Mouse (Mus musculus) G1E (cell line): Measurements from ENCODE around the gene Zfp346. TPM values are rescaled to one million over a fixed set of nuclear protein-coding genes. Genes with fewer than 3 reads are reported as not detected.
A peak's percentile ranks its signal among the peaks of the same experiment; 100 is the strongest.

Experiments
- ATAC-seq: 2 replicates; pipeline ENCODE4 v1.8.0; 2016; ENCODE audit warnings: mild to moderate bottlenecking; ENCODE audit not compliant: insufficient number of reproducible peaks, poor library complexity, low FRiP score, severe bottlenecking; ENCODE audit errors: extremely low read depth
- DNase-seq: peaks from one replicate; pipeline ENCODE4 v3.0.0; 2012; ENCODE audit warnings: low spot score
- H3K27me3 ChIP-seq: 2 replicates; pipeline ENCODE4 v1.6.1; 2012; ENCODE audit warnings: mild to moderate bottlenecking, low read length, inconsistent platforms; ENCODE audit not compliant: insufficient read depth
- H3K36me3 ChIP-seq: replicated peaks from 2 replicates; pipeline ENCODE3; 2012; ENCODE audit warnings: mild to moderate bottlenecking, inconsistent platforms
- H3K4me1 ChIP-seq: 2 replicates; pipeline ENCODE4 v1.6.1; 2012; ENCODE audit warnings: low read depth, low read length, inconsistent platforms, mixed read lengths; ENCODE audit not compliant: insufficient read depth
- H3K4me3 ChIP-seq: 2 replicates; pipeline ENCODE4 v1.5.1; 2012; ENCODE audit warnings: low read depth, mild to moderate bottlenecking, inconsistent platforms, low read length, moderate library complexity, mixed read lengths
- H3K9me3 ChIP-seq: replicated peaks from 2 replicates; pipeline ENCODE4 v1.6.1; 2012; ENCODE audit warnings: inconsistent platforms
- CTCF ChIP-seq: IDR thresholded peaks from 2 replicates; pipeline ENCODE4 v1.5.1; 2012; ENCODE audit warnings: low read depth, low read length, inconsistent platforms, mixed read lengths
- GATA1 ChIP-seq: IDR thresholded peaks from 2 replicates; pipeline ENCODE4 v1.6.1; 2012; ENCODE audit warnings: borderline replicate concordance, low read length, inconsistent platforms, mixed read lengths
- GATA2 ChIP-seq: IDR thresholded peaks from 2 replicates; pipeline ENCODE4 v1.6.1; 2012; ENCODE audit warnings: low read depth, low read length, inconsistent platforms, borderline replicate concordance
- POLR2AphosphoS5 ChIP-seq: IDR thresholded peaks from 2 replicates; pipeline ENCODE4 v1.6.1; 2012; ENCODE audit warnings: low read depth, low read length, inconsistent platforms; ENCODE audit not compliant: insufficient replicate concordance
- TAL1 ChIP-seq: conservative IDR thresholded peaks from 2 replicates; pipeline ENCODE4 v1.6.1; 2012; ENCODE audit warnings: low read depth, low read length, inconsistent platforms, mixed read lengths
- polyA plus RNA-seq: library from polyadenylated mRNA; stranded (reverse); fragments of >175 nt; gene quantifications from 2 replicates; pipeline ENCODE4 v1.2.3, GENCODE M21; 2012
- total RNA-seq, 2 experiments: library from RNA; stranded (forward) in 1 of 2; stranded (reverse) in 1 of 2; fragments of 200-1000 nt in 1 of 2; fragments of >200 nt in 1 of 2; fragmentation: Nextera tagmentation in 1 of 2; gene quantifications; 2 replicates each; pipeline ENCODE4 v1.2.3; 2014 to 2017

Gene Zfp346
- total and polyA plus RNA-seq, 3 experiments = 11.3 to 41.8 (median 15.7) TPM

DNA sequence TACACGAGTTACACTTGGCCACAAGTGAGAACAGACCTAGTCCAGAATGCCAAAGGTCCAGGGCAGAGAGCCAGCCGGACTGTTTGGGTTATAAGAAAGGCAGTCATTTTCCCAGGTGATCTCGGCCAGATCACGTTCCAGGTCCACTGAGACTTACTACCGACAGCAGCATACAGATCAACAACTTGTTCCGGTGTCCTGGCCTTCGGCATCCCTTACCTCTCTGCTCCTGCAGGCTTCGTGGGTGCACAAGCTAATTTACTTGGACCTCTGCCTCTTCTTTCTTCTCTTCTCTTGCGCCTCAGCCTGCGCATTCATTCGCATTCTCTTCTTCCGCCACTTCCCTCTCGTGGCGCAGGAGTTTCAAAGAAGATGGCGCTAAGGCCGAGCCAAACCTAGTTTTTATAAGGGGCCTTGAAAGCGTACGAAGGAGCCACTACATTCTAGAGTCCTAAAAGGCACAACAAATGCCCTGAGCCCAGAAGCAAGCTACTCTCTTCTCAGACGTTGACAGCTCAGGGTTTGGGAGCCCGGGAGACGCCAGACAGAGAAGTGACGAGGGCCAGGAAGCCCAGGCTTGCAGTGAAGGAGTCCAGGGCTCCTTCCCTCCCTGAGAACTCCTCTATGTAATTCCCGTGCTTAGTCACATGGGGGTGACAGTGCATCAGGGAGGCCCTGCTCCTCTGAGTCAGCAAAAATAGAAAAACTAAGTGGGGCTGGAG is 77.2 kb downstream of the Zfp346 start:
- Histone ChIP-seq H3K27me3 (no peaks in the 10 kb centered on the region), H3K9me3 (no peaks in the 10 kb centered on the region), H3K36me3 (peaks cover 12% of the 10 kb centered on the region), H3K4me3 (peak overlapping the region; percentile 36; the same call in 1 of the 2 replicates), H3K4me1 (peaks cover 20% of the 10 kb centered on the region)
- DNase-seq (peak; percentile 47), ATAC-seq (peak; percentile 78)
- TF ChIP-seq POLR2AphosphoS5 (no peak), GATA1 (no peak), TAL1 (no peak), GATA2 (no peak), CTCF (no peak)

DNA sequence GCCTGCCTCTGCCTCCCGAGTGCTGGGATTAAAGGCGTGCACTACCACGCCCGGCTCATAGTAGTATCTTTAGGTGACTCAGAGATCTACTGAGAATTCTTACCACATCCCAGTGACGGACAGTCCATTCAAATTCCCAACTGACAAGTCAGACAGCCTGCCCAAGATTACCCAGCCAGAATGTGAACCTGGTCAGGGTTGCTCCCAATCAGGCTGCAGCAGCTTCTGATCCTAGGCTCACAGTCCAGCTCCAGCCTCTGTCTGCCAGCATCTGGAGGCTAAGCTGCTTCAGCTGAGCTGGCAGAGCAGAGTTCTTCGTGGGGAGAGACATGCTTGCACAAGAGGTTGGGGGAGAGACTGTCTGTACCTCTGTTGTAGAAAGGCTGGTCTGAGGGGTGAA is 78.3 kb downstream of the Zfp346 start:
- TF ChIP-seq TAL1 (no peak), CTCF (no peak), GATA1 (no peak), POLR2AphosphoS5 (no peak), GATA2 (no peak)
- Histone ChIP-seq H3K9me3 (no peaks in the 10 kb centered on the region), H3K4me3 (no peak overlapping the region), H3K4me1 (peaks cover 20% of the 10 kb centered on the region), H3K36me3 (peaks cover 12% of the 10 kb centered on the region), H3K27me3 (no peaks in the 10 kb centered on the region)
- ATAC-seq = no peak
- no peak for DNase-seq

Other genes with a start within 250 kb of the Zfp346 start
- gene Unc5a, start 155.9 kb upstream of the Zfp346 start, total RNA-seq (2014; fragmentation: Nextera tagmentation) = not detected in 2 replicates
- 0.06 TPM in 1 of 2 replicates, not detected in the other for gene Unc5a, start 155.9 kb upstream of the Zfp346 start, total RNA-seq (2017)
- gene Unc5a, start 155.9 kb upstream of the Zfp346 start, polyA plus RNA-seq = 0.02 TPM in 1 of 2 replicates, not detected in the other
- not detected in 2 replicates for gene Hk3, start 83.9 kb upstream of the Zfp346 start, total RNA-seq (2014; fragmentation: Nextera tagmentation)
- gene Hk3, start 83.9 kb upstream of the Zfp346 start, total RNA-seq (2017) = 0.11 and 0.23 TPM in 2 replicates
- gene Hk3, start 83.9 kb upstream of the Zfp346 start, polyA plus RNA-seq = 0.02 and 0.06 TPM in 2 replicates
- 52.4 and 54.8 TPM in 2 replicates for gene Uimc1, start 5.0 kb upstream of the Zfp346 start, total RNA-seq (2014; fragmentation: Nextera tagmentation)
- 49.3 and 55.0 TPM in 2 replicates for gene Uimc1, start 5.0 kb upstream of the Zfp346 start, total RNA-seq (2017)
- gene Uimc1, start 5.0 kb upstream of the Zfp346 start, polyA plus RNA-seq = 6.6 and 7.8 TPM in 2 replicates
- not detected in 2 replicates for gene Gm17617, start 28.2 kb downstream of the Zfp346 start, total RNA-seq (2014; fragmentation: Nextera tagmentation)
- gene Gm17617, start 28.2 kb downstream of the Zfp346 start, total RNA-seq (2017) = not detected in 2 replicates
- gene Gm17617, start 28.2 kb downstream of the Zfp346 start, polyA plus RNA-seq = not detected in 2 replicates
- gene Fgfr4, start 47.3 kb downstream of the Zfp346 start, total RNA-seq (2014; fragmentation: Nextera tagmentation) = not detected in 2 replicates
- 0.05 TPM in 1 of 2 replicates, not detected in the other for gene Fgfr4, start 47.3 kb downstream of the Zfp346 start, total RNA-seq (2017)
- not detected in 2 replicates for gene Fgfr4, start 47.3 kb downstream of the Zfp346 start, polyA plus RNA-seq
- gene Nsd1, start 104.5 kb downstream of the Zfp346 start, total RNA-seq (2014; fragmentation: Nextera tagmentation) = 99.3 and 111 TPM in 2 replicates
- gene Nsd1, start 104.5 kb downstream of the Zfp346 start, total RNA-seq (2017) = 52.9 and 64.1 TPM in 2 replicates
- 11.6 and 14.8 TPM in 2 replicates for gene Nsd1, start 104.5 kb downstream of the Zfp346 start, polyA plus RNA-seq
- 826 and 898 TPM in 2 replicates for gene Prelid1, start 215.2 kb downstream of the Zfp346 start, total RNA-seq (2014; fragmentation: Nextera tagmentation)
- 325 and 333 TPM in 2 replicates for gene Prelid1, start 215.2 kb downstream of the Zfp346 start, total RNA-seq (2017)
- 395 and 733 TPM in 2 replicates for gene Prelid1, start 215.2 kb downstream of the Zfp346 start, polyA plus RNA-seq
- gene Rab24, start 216.6 kb downstream of the Zfp346 start, total RNA-seq (2014; fragmentation: Nextera tagmentation) = 35.2 and 67.7 TPM in 2 replicates
- gene Rab24, start 216.6 kb downstream of the Zfp346 start, total RNA-seq (2017) = 70.2 and 104 TPM in 2 replicates
- gene Rab24, start 216.6 kb downstream of the Zfp346 start, polyA plus RNA-seq = 136 and 138 TPM in 2 replicates
- 0.87 and 33.8 TPM in 2 replicates for gene Mxd3, start 224.5 kb downstream of the Zfp346 start, total RNA-seq (2014; fragmentation: Nextera tagmentation)
- gene Mxd3, start 224.5 kb downstream of the Zfp346 start, total RNA-seq (2017) = 8.3 and 10.8 TPM in 2 replicates
- 3.8 and 4.7 TPM in 2 replicates for gene Mxd3, start 224.5 kb downstream of the Zfp346 start, polyA plus RNA-seq